Mouse (Mus musculus): ENCODE results near the gene Trmt44.

The Trmt44 gene

GRCm38 (mm10) chr5:35574653-35575599, at the start of gene Trmt44:
Gene Trmt44 (minus strand): TSS chr5:35575070.
- DNase-seq, result peak; percentile 77 to 88

GRCm38 (mm10) chr5:35623831-35624230, 49.0 kb upstream of the Trmt44 start:
- no peak for DNase-seq

GRCm38 (mm10) chr5:35621114-35621513, 46.2 kb upstream of the Trmt44 start:
- DNase-seq, result no peak

GRCm38 (mm10) chr5:35616943-35617342, 42.1 kb upstream of the Trmt44 start:
- no peak for DNase-seq

GRCm38 (mm10) chr5:35612722-35613121, 37.9 kb upstream of the Trmt44 start:
- no peak for DNase-seq

GRCm38 (mm10) chr5:35611900-35612299, 37.0 kb upstream of the Trmt44 start:
- DNase-seq, result no peak

- DNase-seq, result no peak
Measured at GRCm38 (mm10) chr5:35611170-35611569, 36.3 kb upstream of the Trmt44 start.

- no peak for DNase-seq
Measured at GRCm38 (mm10) chr5:35610381-35610780, 35.5 kb upstream of the Trmt44 start.

- DNase-seq, result no peak
Measured at GRCm38 (mm10) chr5:35609971-35610370, 35.1 kb upstream of the Trmt44 start.

- DNase-seq, result no peak
Measured at GRCm38 (mm10) chr5:35609381-35609780, 34.5 kb upstream of the Trmt44 start.

GRCm38 (mm10) chr5:35608559-35608958, 33.7 kb upstream of the Trmt44 start:
- DNase-seq, result no peak

GRCm38 (mm10) chr5:35607784-35608183, 32.9 kb upstream of the Trmt44 start:
- no peak for DNase-seq

- DNase-seq, result no peak
Measured at GRCm38 (mm10) chr5:35606800-35607199, 31.9 kb upstream of the Trmt44 start.

GRCm38 (mm10) chr5:35605355-35605754, 30.5 kb upstream of the Trmt44 start:
- no peak for DNase-seq

- DNase-seq, result no peak
Measured at GRCm38 (mm10) chr5:35601526-35601925, 26.7 kb upstream of the Trmt44 start.

GRCm38 (mm10) chr5:35600233-35600632, 25.4 kb upstream of the Trmt44 start:
- DNase-seq, result no peak

GRCm38 (mm10) chr5:35596169-35597160, 21.6 kb upstream of the Trmt44 start:
- no peak for DNase-seq

- DNase-seq, result peak; percentile 39 to 66
Measured at GRCm38 (mm10) chr5:35595706-35596105, 20.8 kb upstream of the Trmt44 start.

GRCm38 (mm10) chr5:35594768-35595167, 19.9 kb upstream of the Trmt44 start:
- DNase-seq, result no peak

- DNase-seq, result no peak
Measured at GRCm38 (mm10) chr5:35593272-35593671, 18.4 kb upstream of the Trmt44 start.

- no peak for DNase-seq
Measured at GRCm38 (mm10) chr5:35592824-35593223, 18.0 kb upstream of the Trmt44 start.

- no peak for DNase-seq
Measured at GRCm38 (mm10) chr5:35592081-35592736, 17.3 kb upstream of the Trmt44 start.

GRCm38 (mm10) chr5:35591497-35591896, 16.6 kb upstream of the Trmt44 start:
- no peak for DNase-seq

Data from spleen, adult 18-20 months (tissue).